In genomic region chr5:28071456-28072223, GRCm38 (mm10) we compare ENCODE assay signal across 8 mouse cellular contexts. TPM values are rescaled to one million over a fixed set of nuclear protein-coding genes. Genes with fewer than 3 reads are reported as not detected.
A peak's percentile ranks its signal among the peaks of the same experiment; 100 is the strongest.
DNase-seq lines count a peak whose midpoint lies in the region; ATAC-seq lines count a peak whose summit lies in the region.

No protein-coding gene starts in this region.

- ATAC-seq in inflammation-experienced regulatory T-cells, adult 6 months: peak; percentile 75
- peak; percentile 78 for ATAC-seq in megakaryocyte-erythroid progenitor cell, adult 5-6 weeks (replicated peaks; ENCODE audit: low FRiP score, low TSS enrichment, poor library complexity, severe bottlenecking)

- peak; percentile 91 for DNase-seq in adipocyte (ENCODE audit: low spot score)
- peak; percentile 95 for DNase-seq in embryo, embryonic 10 days (ENCODE audit: low spot score)
- peak; percentile 81 for DNase-seq in gastrocnemius, postnatal 14 days
- peak; percentile 89 to 90 for DNase-seq in left cerebral cortex, postnatal 10 days (ENCODE audit: extremely low spot score in 1 of 2, low spot score in 2 of 2)
- DNase-seq in right cerebral cortex, postnatal 25 days: peak; percentile 85
- peak; percentile 82 for DNase-seq in yolk sac, embryonic 10.5 days (ENCODE audit: low spot score)

- intact Hi-C loops in gastrocnemius, postnatal 14 days (cut with DNase I; ENCODE audit: low total_unique reads): no loop called here
- intact Hi-C loops in left cerebral cortex, postnatal 10 days (cut with DNase I): loop anchor here (2.0 to 10.0 kb wide), 2 partner anchors 227 to 281 kb away; partner anchors contain the start of genes Htr5a and Paxip1

RNA-seq across cellular contexts. Expression of gene Insig1, which starts 0.5 kb away (rescaled TPM):
- total RNA-seq in gastrocnemius, postnatal 14 days (2021): 10 to 100 TPM in 1 of 2 experiments, 1 to 10 TPM in 1; 9.1 to 13.9 TPM
- 10 to 100 TPM; 22.3 to 43.4 (median 26.7) TPM for polyA plus RNA-seq in inflammation-experienced regulatory T-cells, adult 6 months (2017; shearing (Covaris generic))
- total RNA-seq in left cerebral cortex, postnatal 10 days (2021): 100 to 1,000 TPM in 1 of 2 experiments, 10 to 100 TPM in 1; 88.0 to 102 TPM
- 11.1 and 17.1 TPM in 2 replicates for total RNA-seq in megakaryocyte-erythroid progenitor cell, adult 5-6 weeks (2014; fragmentation: Nextera tagmentation)
- total RNA-seq in megakaryocyte-erythroid progenitor cell, adult 5-6 weeks (2017): 24.4 and 38.2 TPM in 2 replicates

Comparison
In these comparisons a context has a peak if more than half of its experiments do, and no peak if none do; other contexts are left out.
1. Peak in every context shown above with its lines: DNase-seq and ATAC-seq.